Mouse (Mus musculus): ENCODE data around the gene Cga. TPM values are rescaled to one million over a fixed set of nuclear protein-coding genes. Genes with fewer than 3 reads are reported as not detected.

Gene Cga
- total RNA-seq (2022) = not detected

DNA sequence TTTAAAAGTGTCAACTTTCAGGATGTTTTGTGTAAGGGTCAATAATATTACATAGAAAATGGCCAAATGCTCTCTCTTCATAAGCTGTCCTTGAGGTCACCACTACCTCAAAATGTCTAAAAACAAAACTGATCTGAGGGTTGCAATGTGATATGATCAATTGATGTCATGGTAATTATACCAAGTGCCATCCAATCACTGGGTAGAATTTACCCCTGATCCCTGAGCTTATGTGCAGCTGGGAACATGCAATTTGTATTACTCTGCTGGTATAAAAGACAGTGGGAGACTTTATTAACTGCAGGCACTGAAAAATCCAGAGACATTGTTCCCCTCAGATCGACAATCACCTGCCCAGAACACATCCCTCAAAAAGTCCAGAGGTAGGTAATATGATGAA lies at the start of gene Cga:
Gene Cga (plus strand): TSS at position 301 of the 400 bp plus-strand sequence.
- DNase-seq (ENCODE audit: low spot score in 2 of 2) = no peak

- DNase-seq (ENCODE audit: low spot score in 2 of 2) = no peak
Measured at GRCm38 (mm10) chr4:34843839-34844238, 49.7 kb upstream of the Cga start.

- no peak for DNase-seq (ENCODE audit: low spot score in 2 of 2)
Measured at GRCm38 (mm10) chr4:34847679-34848309, 45.8 kb upstream of the Cga start.

GRCm38 (mm10) chr4:34850156-34850555 lies 43.4 kb upstream of the Cga start:
- DNase-seq (ENCODE audit: low spot score in 2 of 2) = no peak

DNA sequence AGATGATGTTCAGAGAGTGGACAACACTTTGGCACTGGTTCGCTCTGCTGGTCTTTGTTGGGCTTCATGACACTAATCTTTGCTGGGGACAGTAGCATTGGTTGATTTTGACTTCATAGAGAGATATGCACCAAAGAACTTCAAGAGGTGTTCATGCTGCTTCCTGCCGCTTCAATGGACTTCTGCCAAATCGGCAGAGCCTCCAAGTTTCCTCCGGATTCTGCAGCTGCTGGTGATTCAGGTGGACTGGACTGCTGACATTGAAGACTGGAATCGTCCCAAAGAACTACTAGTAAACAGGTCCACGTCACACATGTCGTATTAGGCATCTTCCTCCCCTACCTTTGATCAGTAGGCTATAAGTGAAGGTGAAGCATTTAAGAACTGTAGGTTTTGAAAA lies 41.5 kb upstream of the Cga start:
- DNase-seq (ENCODE audit: low spot score in 2 of 2) = no peak

- DNase-seq (ENCODE audit: low spot score in 2 of 2) = no peak
Measured at GRCm38 (mm10) chr4:34855966-34856365, 37.6 kb upstream of the Cga start.

- no peak for DNase-seq (ENCODE audit: low spot score in 2 of 2)
Measured at GRCm38 (mm10) chr4:34858903-34859302, 34.7 kb upstream of the Cga start.

GRCm38 (mm10) chr4:34859416-34859815 lies 34.2 kb upstream of the Cga start:
- no peak for DNase-seq (ENCODE audit: low spot score in 2 of 2)

DNA sequence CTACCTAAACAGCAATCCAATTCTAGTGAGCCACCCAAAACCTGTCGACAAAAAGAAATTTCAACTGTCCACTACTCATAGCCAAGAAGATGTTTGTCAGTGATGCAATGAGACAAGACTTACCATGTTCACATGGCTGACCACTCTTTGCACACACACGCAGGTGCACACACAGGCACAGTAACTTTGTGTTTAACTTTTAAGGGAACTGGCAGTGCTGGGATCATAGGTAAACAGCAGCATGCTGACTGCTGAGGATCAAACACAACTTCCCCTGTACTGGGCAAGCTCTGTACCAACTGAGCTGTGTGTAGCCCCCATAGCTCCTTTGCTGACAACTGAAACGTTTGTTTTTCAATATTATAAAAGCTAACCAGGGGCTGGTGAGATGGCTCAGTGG lies 32.1 kb upstream of the Cga start:
- DNase-seq (ENCODE audit: low spot score in 2 of 2) = no peak

DNA sequence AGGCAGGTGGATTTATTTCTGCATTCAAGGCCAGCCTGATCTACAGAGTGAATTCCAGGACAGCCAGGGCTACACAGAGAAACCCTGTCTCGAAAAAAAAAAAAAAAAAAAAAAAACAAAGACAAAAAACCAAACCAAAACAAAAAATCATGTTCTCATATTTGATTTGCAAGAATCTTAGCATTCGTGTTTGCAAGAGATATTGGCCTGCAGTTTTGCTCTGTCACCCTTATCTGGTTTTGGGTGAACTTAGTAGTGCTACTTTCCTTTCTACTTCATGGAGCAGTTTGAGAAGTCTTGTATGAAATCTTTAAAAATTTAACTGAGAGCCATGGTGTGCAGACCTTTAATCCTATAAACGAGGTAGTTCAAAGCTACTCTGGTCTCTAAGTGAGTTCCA lies 23.8 kb upstream of the Cga start:
- DNase-seq (ENCODE audit: low spot score in 2 of 2) = no peak

DNA sequence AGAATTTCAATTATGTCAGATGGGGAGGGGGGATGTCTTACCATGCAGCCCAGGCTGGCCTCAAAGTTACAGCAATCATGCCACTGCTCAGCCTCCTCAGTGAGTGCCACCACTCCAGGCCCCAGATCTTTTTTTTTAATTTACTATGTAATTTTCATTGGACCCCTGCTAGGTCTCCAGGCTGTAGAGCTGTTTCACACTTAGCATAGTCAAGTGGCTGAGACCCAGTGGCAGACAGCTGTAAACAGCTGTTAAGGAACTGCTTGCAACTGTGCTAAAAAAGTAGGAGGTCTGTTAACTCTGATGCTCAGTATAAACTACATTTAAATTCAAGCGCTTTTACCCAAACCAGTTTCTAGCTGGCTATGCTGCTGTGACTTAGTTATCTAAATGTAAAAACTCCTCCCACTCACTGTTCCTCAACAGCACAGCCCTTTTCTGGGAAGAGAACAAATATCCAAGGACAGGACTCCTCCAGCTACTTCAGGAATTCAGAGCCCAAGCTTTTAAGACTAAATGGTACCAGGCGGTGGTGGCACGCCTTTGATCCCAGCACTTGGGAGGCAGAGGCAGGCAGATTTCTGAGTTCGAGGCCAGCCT lies 20.6 kb upstream of the Cga start:
- no peak for DNase-seq (ENCODE audit: low spot score in 2 of 2)

- DNase-seq (ENCODE audit: low spot score in 2 of 2) = no peak
Measured at GRCm38 (mm10) chr4:34874234-34874633, 19.3 kb upstream of the Cga start.

GRCm38 (mm10) chr4:34880921-34881650 lies 12.5 kb upstream of the Cga start:
- DNase-seq (ENCODE audit: low spot score in 2 of 2) = no peak

GRCm38 (mm10) chr4:34881851-34882250 lies 11.7 kb upstream of the Cga start:
- DNase-seq (ENCODE audit: low spot score in 2 of 2) = no peak

- DNase-seq (ENCODE audit: low spot score in 2 of 2) = peak; percentile 19 to 35
Measured at GRCm38 (mm10) chr4:34882291-34882769, 11.2 kb upstream of the Cga start.

DNA sequence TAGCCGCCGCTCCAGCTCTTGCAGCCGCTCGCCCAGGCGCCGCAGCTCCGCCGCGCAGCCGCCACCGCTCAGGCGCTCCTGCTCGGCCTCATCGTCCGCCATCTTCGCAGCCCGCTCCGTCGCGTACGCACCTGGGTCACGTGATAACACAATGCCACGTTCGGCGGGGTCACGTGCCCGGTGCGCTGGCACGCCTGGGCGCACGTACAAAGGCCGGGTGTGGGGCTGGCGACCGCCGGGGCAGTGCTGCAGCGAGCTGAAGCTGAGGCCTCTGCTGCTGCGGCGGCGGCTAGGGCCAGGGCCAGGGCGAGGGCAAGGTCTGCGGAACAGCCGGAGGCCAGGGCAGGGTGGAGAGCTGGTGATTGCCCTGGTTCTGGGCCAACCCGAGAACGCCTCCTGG lies 10.8 kb upstream of the Cga start, which contains the start of gene Zfp292:
Gene Zfp292 (minus strand): TSS at position 143 of the 400 bp plus-strand sequence.
- peak; percentile 89 to 94 for DNase-seq (ENCODE audit: low spot score in 2 of 2)

GRCm38 (mm10) chr4:34883366-34884029 lies 10.1 kb upstream of the Cga start:
- no peak for DNase-seq (ENCODE audit: low spot score in 2 of 2)

DNA sequence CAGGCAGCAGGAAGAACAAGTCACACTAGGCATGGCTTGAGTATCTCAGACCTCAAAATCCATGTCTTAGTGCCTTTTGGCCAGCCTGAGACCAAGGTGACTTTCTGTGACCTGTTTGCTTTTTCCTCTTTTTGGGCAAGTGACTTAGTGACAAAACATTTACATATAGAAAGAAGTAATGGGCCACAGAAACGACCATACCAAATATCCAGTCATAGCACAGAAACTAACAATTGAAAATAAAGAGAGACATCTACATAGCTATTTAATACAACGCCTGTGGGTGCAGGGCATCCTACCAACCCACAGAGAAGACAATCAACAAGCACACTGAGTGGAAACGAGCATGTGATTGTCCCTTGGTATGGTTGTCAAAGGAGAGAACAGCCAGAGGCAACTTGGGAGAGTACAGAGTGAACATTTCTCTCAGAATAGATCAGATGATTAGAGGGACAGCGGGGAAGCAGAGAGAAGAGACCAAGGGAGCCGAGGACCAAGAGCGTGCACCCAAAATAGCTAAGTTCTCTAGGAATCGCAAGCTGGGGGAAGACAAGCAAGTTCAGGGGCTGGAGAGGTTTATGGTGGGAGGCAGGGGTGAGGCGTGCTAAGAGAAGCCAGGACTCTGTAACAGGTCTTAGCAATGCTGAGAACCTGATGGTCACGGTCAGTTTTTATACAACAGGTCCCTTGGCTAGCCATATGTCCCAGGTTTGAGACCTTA lies 7.8 kb upstream of the Cga start:
- no peak for DNase-seq (ENCODE audit: low spot score in 2 of 2)

GRCm38 (mm10) chr4:34886490-34887111 lies 7.0 kb upstream of the Cga start:
- DNase-seq (ENCODE audit: low spot score in 2 of 2) = peak; percentile 64 to 68

DNA sequence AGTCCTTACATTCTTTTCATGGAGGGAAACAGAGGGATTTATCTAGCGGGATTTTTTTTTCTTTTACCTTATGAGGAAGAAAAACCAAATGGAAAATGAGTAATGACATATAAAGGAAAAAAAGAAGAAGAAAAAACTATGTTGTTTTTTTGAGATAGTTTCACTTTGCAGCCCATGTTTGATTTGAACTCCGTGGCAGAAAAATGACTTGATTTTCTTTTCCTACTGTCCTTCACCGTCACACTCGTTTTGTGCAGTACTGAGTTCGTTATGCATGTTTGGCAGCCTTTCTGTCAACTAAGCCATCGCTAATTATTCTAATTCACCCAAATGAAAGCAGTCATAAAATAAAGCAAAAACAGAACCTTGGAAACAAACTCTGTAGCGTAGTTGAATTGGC lies 6.3 kb upstream of the Cga start:
- DNase-seq (ENCODE audit: low spot score in 2 of 2) = no peak

Data from layer of hippocampus, adult 8-10 months (tissue).